Mouse (Mus musculus) CH12.LX (cell line): ENCODE results near the gene Cant1. TPM values are rescaled to one million over a fixed set of nuclear protein-coding genes. Genes with fewer than 3 reads are reported as not detected.

ENCODE experiments used
- DNase-seq: peaks from one replicate; pipeline ENCODE4 v3.0.0-alpha.2; 2013; ENCODE audit errors: extremely low read depth
- H3K27ac ChIP-seq: 2 replicates; pipeline ENCODE4 v1.5.1; 2012; ENCODE audit warnings: low read depth, mild to moderate bottlenecking, control low read depth, moderate library complexity; ENCODE audit not compliant: insufficient read depth
- H3K27me3 ChIP-seq: replicated peaks from 2 replicates; pipeline ENCODE3; 2012; ENCODE audit warnings: inconsistent platforms
- H3K36me3 ChIP-seq, 2 experiments: replicated peaks in 1 of 2; 2 replicates each; pipeline versions ENCODE3 to v1.6.1; 2012; ENCODE audit warnings: inconsistent platforms in 1 of 2, low read length in 1 of 2, mild to moderate bottlenecking in 1 of 2, mixed read lengths in 1 of 2, moderate library complexity in 1 of 2; ENCODE audit not compliant: control insufficient read depth in 1 of 2, insufficient read depth in 1 of 2
- H3K4me1 ChIP-seq, 2 experiments: 2 replicates each; pipeline ENCODE4 v1.6.1; 2012; ENCODE audit warnings: inconsistent platforms in 1 of 2, moderate library complexity in 1 of 2; ENCODE audit not compliant: insufficient read depth in 2 of 2, control insufficient read depth in 1 of 2
- H3K4me2 ChIP-seq: 2 replicates; pipeline ENCODE4 v1.6.1; 2012; ENCODE audit warnings: low read depth, mild to moderate bottlenecking, control low read depth; ENCODE audit not compliant: poor library complexity, insufficient read depth, severe bottlenecking
- H3K4me3 ChIP-seq, 3 experiments: fragments of 150-350 bp in 1 of 3; sonication (generic) in 1 of 3; replicated peaks in 1 of 3; 2 replicates each; pipeline versions ENCODE3 to v1.5.1; 2011 to 2012; ENCODE audit warnings: low read depth in 2 of 3, low read length in 2 of 3, mild to moderate bottlenecking in 2 of 3, moderate library complexity in 2 of 3, control low read depth in 1 of 3, improper control_type of control experiment in 1 of 3, inconsistent platforms in 1 of 3, mixed read lengths in 1 of 3; ENCODE audit not compliant: poor library complexity in 1 of 3
- H3K79me2 ChIP-seq: replicated peaks from 2 replicates; pipeline ENCODE4 v1.6.1; 2012; ENCODE audit warnings: mild to moderate bottlenecking, moderate library complexity; ENCODE audit not compliant: control insufficient read depth, poor library complexity, insufficient read depth, severe bottlenecking; ENCODE audit errors: extremely low read depth
- H3K9ac ChIP-seq: 2 replicates; pipeline ENCODE4 v1.6.1; 2012; ENCODE audit warnings: low read depth, mild to moderate bottlenecking, control low read depth, moderate library complexity; ENCODE audit not compliant: insufficient read depth
- H3K9me3 ChIP-seq: replicated peaks from 2 replicates; pipeline ENCODE3; 2012; ENCODE audit warnings: low read length, inconsistent platforms, mixed read lengths
- BHLHE40 ChIP-seq: IDR thresholded peaks from 2 replicates; pipeline ENCODE4 v1.6.1; 2011; ENCODE audit warnings: mild to moderate bottlenecking, low read depth, low read length, improper control_type of control experiment
- CHD1 ChIP-seq: IDR thresholded peaks from 2 replicates; pipeline ENCODE4 v1.6.1; 2012; ENCODE audit warnings: low read depth, low read length, improper control_type of control experiment, inconsistent platforms
- CHD2 ChIP-seq: IDR thresholded peaks from 2 replicates; pipeline ENCODE4 v1.6.1; 2011; ENCODE audit warnings: low read length, improper control_type of control experiment
- CTCF ChIP-seq, 2 experiments: IDR thresholded peaks in 1 of 2; conservative IDR thresholded peaks in 1 of 2; 2 replicates each; pipeline ENCODE4 v1.5.1; 2011 to 2012; ENCODE audit warnings: low read depth in 2 of 2, low read length in 2 of 2, improper control_type of control experiment in 1 of 2, inconsistent platforms in 1 of 2, mild to moderate bottlenecking in 1 of 2, moderate library complexity in 1 of 2
- EP300 ChIP-seq: IDR thresholded peaks from 2 replicates; pipeline ENCODE4 v1.6.1; 2011; ENCODE audit warnings: low read length, improper control_type of control experiment
- ETS1 ChIP-seq: conservative IDR thresholded peaks from 2 replicates; pipeline ENCODE4 v1.6.1; 2012; ENCODE audit warnings: low read depth, mild to moderate bottlenecking, inconsistent platforms, low read length, improper control_type of control experiment, moderate library complexity
- KAT2A ChIP-seq: IDR thresholded peaks from 2 replicates; pipeline ENCODE4 v1.6.1; 2012; ENCODE audit warnings: low read length, improper control_type of control experiment, inconsistent platforms; ENCODE audit not compliant: insufficient replicate concordance
- MAZ ChIP-seq: IDR thresholded peaks from 2 replicates; pipeline ENCODE4 v1.6.1; 2012; ENCODE audit warnings: low read depth, mild to moderate bottlenecking, inconsistent platforms, low read length, improper control_type of control experiment, moderate library complexity
- MYC ChIP-seq: IDR thresholded peaks from 2 replicates; pipeline ENCODE4 v1.6.1; 2011; ENCODE audit warnings: low read depth, mild to moderate bottlenecking, improper control_type of control experiment, low read length
- NELFE ChIP-seq: IDR thresholded peaks from 2 replicates; pipeline ENCODE4 v1.6.1; 2011; ENCODE audit warnings: low read depth, low read length, improper control_type of control experiment
- NRF1 ChIP-seq: IDR thresholded peaks from 2 replicates; pipeline ENCODE4 v1.6.1; 2014; ENCODE audit warnings: low read depth, mild to moderate bottlenecking, inconsistent platforms, low read length, improper control_type of control experiment, moderate library complexity
- POLR2A ChIP-seq: IDR thresholded peaks from 2 replicates; pipeline ENCODE4 v1.6.1; 2011; ENCODE audit warnings: low read depth, mild to moderate bottlenecking, improper control_type of control experiment, low read length
- POLR2AphosphoS2 ChIP-seq: IDR thresholded peaks from 2 replicates; pipeline ENCODE4 v1.6.1; 2011; ENCODE audit warnings: low read depth, low read length, improper control_type of control experiment
- SIN3A ChIP-seq: IDR thresholded peaks from 2 replicates; pipeline ENCODE4 v1.6.1; 2012; ENCODE audit warnings: low read length, improper control_type of control experiment, inconsistent platforms
- USF1 ChIP-seq: IDR thresholded peaks from 2 replicates; pipeline ENCODE4 v1.6.1; 2014; ENCODE audit warnings: low read depth, mild to moderate bottlenecking, inconsistent platforms, low read length, improper control_type of control experiment
- ZC3H11A ChIP-seq: IDR thresholded peaks from 2 replicates; pipeline ENCODE4 v1.6.1; 2012; ENCODE audit warnings: low read depth, mild to moderate bottlenecking, inconsistent platforms, low read length, improper control_type of control experiment
- ZKSCAN1 ChIP-seq: IDR thresholded peaks from 2 replicates; pipeline ENCODE4 v1.6.1; 2012; ENCODE audit warnings: low read depth, inconsistent platforms, low read length, improper control_type of control experiment, borderline replicate concordance
- ZMIZ1 ChIP-seq: IDR thresholded peaks from 2 replicates; pipeline ENCODE4 v1.6.1; 2012; ENCODE audit warnings: low read depth, mild to moderate bottlenecking, inconsistent platforms, low read length, improper control_type of control experiment
- dilution Hi-C: fragments of 300-500 bp; cut with MboI; formaldehyde crosslinking; loops from 2 replicates; pipeline ENCODE4 v1.14.3; 2020; ENCODE audit warnings: low sequenced_read_pairs; ENCODE audit not compliant: extremely low pct_unique_long_range_greater_than_20kb, extremely low pct_ligation_motif_present
- in situ Hi-C: fragments of 300-500 bp; cut with MboI; formaldehyde crosslinking; loops from 3 replicates; pipeline ENCODE4 v1.14.3; 2019; ENCODE audit warnings: low sequenced_read_pairs, low pct_ligation_motif_present, low pct_unique_long_range_greater_than_20kb, mixed read lengths
- polyA plus RNA-seq: library from polyadenylated mRNA; unstranded; fragments of >175 nt; gene quantifications from 2 replicates; pipeline ENCODE4 v1.2.1, GENCODE M21; 2012; ENCODE audit warnings: low read depth; ENCODE audit not compliant: insufficient read length
- total RNA-seq, 2 experiments: library from RNA; depleted of rRNA; stranded (reverse); fragments of 300-350 nt in 1 of 2; fragments of >200 nt in 1 of 2; gene quantifications; 2 replicates each; pipeline ENCODE4 v1.2.3; 2012 to 2014

Gene Cant1
- total and polyA plus RNA-seq, 3 experiments: 28.8 to 40.2 (median 31.2) TPM

GRCm38 (mm10) chr11:118409106-118410072, 9.5 kb downstream of the Cant1 start:
- no peak overlapping the region for H3K4me2 ChIP-seq
- H3K9me3 ChIP-seq: no peaks in the 10 kb centered on the region
- peaks cover 17 to 27% of the 10 kb centered on the region in 2 experiments for H3K4me1 ChIP-seq
- dilution Hi-C loops: no loop called here
- TF ChIP-seq SIN3A: no peak
- TF ChIP-seq NELFE: no peak
- no peak for TF ChIP-seq ZC3H11A
- no peak for TF ChIP-seq POLR2A
- TF ChIP-seq MYC: no peak
- TF ChIP-seq POLR2AphosphoS2: no peak
- TF ChIP-seq CHD2: no peak
- no peak for TF ChIP-seq ZKSCAN1
- no peak for TF ChIP-seq EP300
- no peak for TF ChIP-seq MAZ
- no peak for TF ChIP-seq KAT2A
- no peak for TF ChIP-seq BHLHE40
- TF ChIP-seq, all 38 proteins: peak for 0
- H3K36me3 ChIP-seq: peaks cover 66 to 91% of the 10 kb centered on the region in 2 experiments
- H3K79me2 ChIP-seq: no peaks in the 10 kb centered on the region
- DNase-seq: no peak
- H3K27me3 ChIP-seq: no peaks in the 10 kb centered on the region
- in situ Hi-C loops: no loop called here
- H3K4me3 ChIP-seq: no peak overlapping the region
- H3K9ac ChIP-seq: no peak overlapping the region
- no peak overlapping the region for H3K27ac ChIP-seq

DNA sequence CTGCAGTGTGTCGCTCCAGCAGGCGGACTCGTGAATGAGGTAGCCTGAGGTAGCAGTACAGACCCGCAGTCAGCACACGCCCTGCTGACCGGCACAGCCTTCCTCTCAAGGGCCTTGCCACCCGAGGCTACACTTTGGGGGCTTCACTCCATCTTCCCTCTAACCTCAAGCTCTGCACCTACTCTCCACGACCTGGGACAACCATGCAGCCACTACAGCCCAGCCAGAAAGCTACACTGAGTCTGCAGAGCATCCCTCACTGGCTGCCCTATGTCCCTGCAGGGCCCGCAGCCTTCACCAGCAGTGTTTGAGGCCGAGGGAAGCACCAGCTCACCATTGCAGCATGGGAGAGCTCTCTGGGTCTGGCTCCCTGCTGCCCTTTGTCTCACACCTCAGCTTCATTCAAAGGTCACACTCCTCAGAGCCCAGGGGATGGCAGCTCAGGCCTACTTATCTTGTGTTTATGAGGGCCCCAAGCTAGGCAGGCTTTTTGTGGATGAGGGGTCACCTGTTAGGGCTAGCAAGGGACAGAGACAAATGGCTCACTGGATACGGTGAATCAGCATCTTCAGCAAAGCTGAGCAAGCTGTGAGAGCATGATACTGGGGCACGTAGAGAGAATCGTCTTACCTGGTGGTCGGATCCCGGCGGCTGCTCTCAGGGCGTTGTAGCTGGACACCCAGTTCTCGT, 10.7 kb downstream of the Cant1 start:
- H3K27ac ChIP-seq: no peak overlapping the region
- TF ChIP-seq CTCF (conservative IDR thresholded peaks at IDR 0.05 in 1 of 2, IDR thresholded peaks at IDR 0.05 in 1 of 2; ENCODE audit: low read depth in 2 of 2, low read length in 2 of 2) (no peak), ZMIZ1 (no peak), CHD1 (no peak), NRF1 (no peak), MAZ (no peak), ETS1 (no peak), KAT2A (no peak), SIN3A (no peak), USF1 (no peak), CHD2 (no peak)

More for the DNA sequence above, 10.7 kb downstream of the Cant1 start:
- H3K27me3 ChIP-seq: no peaks in the 10 kb centered on the region
- H3K9me3 ChIP-seq: no peaks in the 10 kb centered on the region
- H3K9ac ChIP-seq: no peak overlapping the region
- in situ Hi-C loops: no loop called here
- no peak overlapping the region for H3K4me3 ChIP-seq
- H3K79me2 ChIP-seq: no peaks in the 10 kb centered on the region
- DNase-seq: no peak
- peaks cover 54 to 79% of the 10 kb centered on the region in 2 experiments for H3K36me3 ChIP-seq
- no peak overlapping the region for H3K4me2 ChIP-seq
- peaks cover 21 to 38% of the 10 kb centered on the region in 2 experiments for H3K4me1 ChIP-seq
- dilution Hi-C loops: no loop called here
